Mouse (Mus musculus): ENCODE results near the gene Pnpla6.
"Not testable (repeated sequence)": the region's sequence is repeated elsewhere in the genome, so short reads cannot be mapped to it uniquely, and the experiment has no call there.

Pnpla6 gene

GRCm38 (mm10) chr8:3579390-3580364 is 64.5 kb downstream of the Pnpla6 start:
- DNase-seq, result no peak

- DNase-seq, result not testable (repeated sequence)
Observed at GRCm38 (mm10) chr8:3581961-3582360, 66.8 kb downstream of the Pnpla6 start.

- DNase-seq, result no peak
Observed at GRCm38 (mm10) chr8:3586452-3586851, 71.3 kb downstream of the Pnpla6 start.

- no peak for DNase-seq
Observed at GRCm38 (mm10) chr8:3586993-3587390, 71.8 kb downstream of the Pnpla6 start, which contains the start of gene Camsap3. Gene Camsap3, plus strand, starts transcription at chr8:3587293.

GRCm38 (mm10) chr8:3587391-3588257 is 72.4 kb downstream of the Pnpla6 start:
- peak; percentile 16 for DNase-seq

GRCm38 (mm10) chr8:3588258-3588633 is 73.1 kb downstream of the Pnpla6 start:
- no peak for DNase-seq

- DNase-seq, result no peak
Observed at GRCm38 (mm10) chr8:3593470-3593869, 78.3 kb downstream of the Pnpla6 start.
